Mouse (Mus musculus): Measurements from ENCODE around the gene Snrnp25.
"Not testable (repeated sequence)": the region's sequence is repeated elsewhere in the genome, so short reads cannot be mapped to it uniquely, and the experiment has no call there.

The Snrnp25 gene

DNA sequence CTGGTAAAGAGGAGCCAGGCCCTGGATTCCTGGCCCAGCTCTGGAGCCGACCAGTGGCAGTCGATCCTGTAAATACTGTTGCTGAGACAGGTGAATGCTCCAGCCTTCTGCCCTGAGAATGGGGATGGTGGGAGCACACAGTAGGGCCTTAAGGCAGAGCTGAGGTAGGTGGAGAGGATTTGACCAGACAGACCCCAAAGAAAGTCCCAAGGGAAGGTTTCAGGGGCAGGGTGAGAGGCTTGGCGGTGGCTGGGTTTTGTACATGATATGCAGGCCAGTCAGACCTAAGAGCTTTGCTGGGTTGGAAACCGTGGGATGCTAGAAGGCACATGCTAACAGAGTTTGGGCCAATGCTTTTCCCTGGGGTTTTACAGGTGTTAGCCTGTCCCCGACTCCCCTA, 10.6 kb upstream of the Snrnp25 start:
- DNase-seq (ENCODE audit: low spot score), result no peak

DNA sequence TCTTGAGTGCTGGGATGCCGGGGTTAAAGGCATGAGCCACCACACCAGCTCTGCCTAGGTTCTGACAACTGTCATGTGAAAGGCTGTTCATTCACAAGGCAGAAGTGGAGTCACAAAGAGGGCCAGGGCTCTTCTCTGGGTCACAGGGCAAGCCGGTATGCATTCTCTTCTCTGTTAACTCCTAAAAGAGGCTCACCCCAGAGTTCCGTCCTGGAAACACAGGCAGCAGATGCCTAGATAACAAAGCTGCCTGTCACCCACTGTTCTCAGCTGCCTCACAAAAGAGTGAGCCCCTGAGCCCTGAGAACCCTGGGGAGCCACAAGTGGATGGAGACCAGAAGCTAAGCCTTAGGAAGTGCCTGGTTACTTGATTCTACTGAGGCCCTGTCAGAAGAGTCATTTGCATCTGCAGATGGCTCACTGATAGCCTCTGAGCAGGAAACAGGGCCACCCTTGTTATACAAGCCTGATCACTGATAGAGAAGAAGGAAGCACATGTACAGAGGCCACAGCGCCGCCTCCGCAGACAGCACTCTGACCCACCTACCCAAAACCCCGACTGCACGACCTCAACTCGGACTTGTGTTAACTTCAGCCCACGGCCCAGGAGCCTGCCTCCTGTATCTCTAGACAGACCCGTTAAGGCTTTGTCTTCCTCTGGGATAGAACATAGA, 9.2 kb upstream of the Snrnp25 start:
- no peak for DNase-seq (ENCODE audit: low spot score)

DNA sequence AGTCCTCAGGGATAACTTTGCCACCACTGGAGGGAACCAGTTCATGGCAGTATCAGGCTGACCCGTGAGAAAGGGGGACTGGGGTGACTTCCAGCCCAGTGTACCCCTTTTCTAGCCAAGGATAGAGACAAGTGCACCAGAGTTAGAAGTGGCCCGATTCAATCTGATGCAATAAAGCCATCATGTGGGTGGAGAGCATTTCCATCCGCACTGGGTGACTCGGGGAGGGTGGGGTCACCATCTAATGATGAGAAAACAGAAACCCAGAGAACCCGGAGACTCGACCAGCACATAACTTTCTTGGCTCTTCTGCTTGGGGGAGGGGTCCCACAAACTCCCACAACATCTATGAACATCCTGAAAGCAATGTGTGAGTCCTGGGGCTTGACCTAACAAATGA, 8.5 kb upstream of the Snrnp25 start:
- no peak for DNase-seq (ENCODE audit: low spot score)

DNA sequence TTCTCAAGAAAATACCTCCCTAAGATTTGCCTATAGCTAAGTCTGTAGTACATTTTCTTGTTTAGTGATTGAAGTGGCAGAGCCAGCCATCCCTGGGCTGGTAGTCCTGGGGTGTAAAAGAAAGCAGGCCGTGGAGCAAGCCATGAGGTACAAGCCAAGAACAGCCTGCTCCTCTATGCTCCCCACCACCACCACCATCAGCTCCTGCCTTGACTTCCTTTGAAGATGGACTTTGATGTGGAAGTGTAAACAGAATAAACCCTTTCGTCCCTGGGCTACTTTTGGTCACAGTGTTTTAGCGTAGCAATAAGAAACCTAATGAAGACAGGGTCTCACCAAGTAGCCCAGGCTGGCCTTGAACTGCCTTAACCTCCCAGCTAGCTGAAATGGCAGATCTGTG, 7.4 kb upstream of the Snrnp25 start:
- DNase-seq (ENCODE audit: low spot score), result no peak

DNA sequence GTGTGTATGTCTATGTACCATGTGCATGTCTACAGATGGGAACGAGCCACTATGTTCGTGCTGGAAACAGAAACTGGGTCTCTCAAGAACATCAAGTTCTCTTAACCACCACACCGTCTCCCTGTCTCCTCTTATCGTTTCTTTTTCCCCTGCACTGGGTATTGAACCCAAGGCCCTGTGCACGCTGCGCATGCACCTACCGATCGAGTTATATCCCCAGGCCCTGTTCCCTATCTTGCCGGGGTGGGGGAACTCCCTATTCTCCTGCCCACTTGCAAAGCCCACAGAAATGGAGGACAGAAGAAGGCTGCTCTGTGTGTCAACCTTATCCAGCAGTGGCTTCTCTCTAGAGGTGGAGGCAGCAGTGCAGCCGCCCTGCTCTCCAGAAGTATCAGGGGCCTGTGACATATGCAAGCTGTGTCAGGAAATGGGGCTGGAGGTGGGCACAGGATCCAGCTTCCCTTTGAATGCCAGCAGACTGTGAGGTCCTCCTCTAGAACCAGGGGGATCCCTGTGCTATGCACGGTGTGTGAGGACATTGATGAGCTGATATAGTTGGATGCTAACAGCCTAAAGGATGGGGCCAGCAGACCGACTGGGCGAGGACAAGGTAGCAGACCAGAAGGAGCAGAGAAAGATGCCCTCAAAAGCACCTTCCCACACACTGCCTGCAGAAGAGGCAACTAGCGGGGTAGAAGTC, 6.8 kb upstream of the Snrnp25 start:
- DNase-seq (ENCODE audit: low spot score), result no peak

DNA sequence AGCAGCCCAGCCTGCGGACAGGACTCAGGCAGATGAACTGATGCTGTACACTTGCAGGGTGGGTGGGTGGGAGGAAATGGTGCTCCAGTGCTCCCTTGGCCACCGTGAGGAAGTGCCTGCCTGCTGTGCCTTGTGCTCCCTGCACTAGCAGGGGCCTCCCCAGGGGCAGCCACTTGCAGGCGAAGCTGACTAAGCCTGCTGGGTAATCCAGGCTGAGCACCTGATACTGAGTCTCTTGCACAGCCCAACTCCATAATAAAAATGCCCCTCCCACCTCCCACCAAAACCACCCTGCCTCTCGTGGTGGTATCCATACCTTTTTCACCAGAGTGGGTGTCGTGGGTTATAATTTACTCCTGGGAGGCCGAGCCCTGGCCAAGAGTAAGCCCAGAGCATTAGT, 6.0 kb upstream of the Snrnp25 start:
- DNase-seq (ENCODE audit: low spot score), result no peak

DNA sequence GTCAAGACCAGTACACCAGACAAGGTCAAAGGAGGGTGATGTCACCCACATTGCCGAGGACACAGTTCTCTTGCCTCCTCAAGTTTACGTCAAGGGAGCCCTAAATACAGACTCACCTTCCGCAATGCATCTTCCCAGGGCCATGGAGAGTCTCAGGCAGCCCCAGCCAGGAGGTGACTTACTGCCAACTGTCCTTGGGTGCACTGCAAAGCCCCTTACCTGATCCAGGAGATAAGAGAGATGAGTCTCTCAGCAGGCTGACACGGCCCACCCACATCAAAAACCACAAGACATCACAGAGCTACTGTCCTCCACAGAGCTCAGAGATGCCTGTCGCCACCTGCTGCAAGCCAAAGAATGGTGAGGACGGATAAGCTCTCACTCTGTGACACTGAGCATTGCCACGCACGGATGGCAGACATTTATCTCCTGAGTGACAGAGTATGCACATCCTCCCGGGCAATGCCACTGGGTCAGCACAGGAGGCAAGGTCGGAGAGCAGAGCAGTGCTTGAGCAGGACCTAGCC, 5.1 kb upstream of the Snrnp25 start, which contains the start of gene Il9r:
TSS of gene Il9r (minus strand) at position 205 of the 527 bp plus-strand sequence.
- no peak for DNase-seq (ENCODE audit: low spot score)

DNA sequence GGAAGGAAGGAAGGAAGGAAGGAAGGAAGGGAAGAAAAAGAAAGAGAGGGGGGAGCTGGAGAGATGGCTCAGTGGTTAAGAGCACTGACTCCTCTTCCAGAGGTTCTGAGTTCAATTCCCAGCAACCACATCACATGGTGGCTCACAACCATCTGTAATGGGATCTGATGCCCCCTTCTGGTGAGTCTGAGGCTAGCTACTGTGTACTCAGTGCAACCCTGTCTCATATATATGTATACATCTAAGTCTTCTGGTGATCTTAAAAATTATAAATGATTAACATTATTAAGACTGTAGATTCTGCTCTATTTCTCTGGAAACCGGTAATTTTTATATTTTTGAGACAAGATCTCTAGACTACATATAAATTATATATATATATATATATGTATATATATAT, 4.2 kb upstream of the Snrnp25 start:
- DNase-seq (ENCODE audit: low spot score), result not testable (repeated sequence)

DNA sequence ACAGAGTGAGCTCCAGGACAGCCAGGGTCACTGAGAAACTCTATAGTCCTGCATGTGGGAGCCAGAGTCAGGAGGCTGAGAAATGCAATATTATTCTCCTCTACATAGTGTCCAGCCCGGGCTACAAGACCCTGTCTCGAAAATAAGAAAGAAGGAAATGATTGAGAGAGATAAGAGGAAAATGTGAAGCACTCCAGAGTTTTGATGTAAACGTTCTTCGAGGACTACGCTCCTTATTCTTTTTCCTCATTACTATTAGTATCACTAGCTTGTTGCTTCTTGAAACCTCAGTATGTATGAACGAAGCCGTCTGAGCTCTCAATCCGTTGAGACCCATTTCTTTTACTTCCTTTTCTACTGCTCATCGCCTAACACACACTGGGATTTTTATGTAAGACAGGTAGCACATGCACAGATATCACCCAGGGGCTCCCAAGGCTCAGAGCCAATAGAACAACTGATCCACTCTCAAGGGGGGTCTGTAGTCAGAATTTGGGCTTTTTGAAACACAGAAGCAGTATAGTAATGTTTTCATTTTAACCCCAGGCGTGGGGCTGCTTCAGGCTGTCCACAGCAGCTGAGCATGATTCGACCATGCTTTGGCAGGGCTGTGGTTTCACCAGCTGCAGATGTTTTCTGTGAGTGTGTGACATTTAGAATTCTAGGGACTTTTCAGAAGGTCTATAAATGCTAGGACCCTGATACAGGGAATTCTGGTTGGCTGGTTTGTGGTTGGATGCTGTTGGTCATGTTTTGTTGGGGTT, 3.1 kb upstream of the Snrnp25 start:
- DNase-seq (ENCODE audit: low spot score), result no peak

DNA sequence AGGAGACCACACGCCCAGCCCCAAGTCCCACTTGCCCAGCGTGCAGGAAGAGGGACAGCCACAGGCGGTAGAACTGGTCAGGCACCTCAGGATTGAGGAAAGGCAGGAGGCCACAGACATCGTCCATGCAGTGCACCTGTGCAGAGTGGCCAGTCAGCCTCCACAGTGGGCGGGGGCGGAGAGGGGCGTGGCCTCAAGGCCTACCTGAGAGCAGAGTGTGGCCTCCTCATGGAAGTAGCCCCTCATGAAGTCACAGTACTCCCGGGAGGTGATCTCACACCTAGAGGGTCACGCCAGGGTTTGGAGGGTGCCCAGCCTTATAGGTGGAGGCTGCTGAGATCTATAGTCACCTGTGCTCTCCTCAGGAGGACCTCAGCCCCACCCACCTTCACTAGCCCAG, 5.4 kb downstream of the Snrnp25 start:
- no peak for DNase-seq (ENCODE audit: low spot score)

DNA sequence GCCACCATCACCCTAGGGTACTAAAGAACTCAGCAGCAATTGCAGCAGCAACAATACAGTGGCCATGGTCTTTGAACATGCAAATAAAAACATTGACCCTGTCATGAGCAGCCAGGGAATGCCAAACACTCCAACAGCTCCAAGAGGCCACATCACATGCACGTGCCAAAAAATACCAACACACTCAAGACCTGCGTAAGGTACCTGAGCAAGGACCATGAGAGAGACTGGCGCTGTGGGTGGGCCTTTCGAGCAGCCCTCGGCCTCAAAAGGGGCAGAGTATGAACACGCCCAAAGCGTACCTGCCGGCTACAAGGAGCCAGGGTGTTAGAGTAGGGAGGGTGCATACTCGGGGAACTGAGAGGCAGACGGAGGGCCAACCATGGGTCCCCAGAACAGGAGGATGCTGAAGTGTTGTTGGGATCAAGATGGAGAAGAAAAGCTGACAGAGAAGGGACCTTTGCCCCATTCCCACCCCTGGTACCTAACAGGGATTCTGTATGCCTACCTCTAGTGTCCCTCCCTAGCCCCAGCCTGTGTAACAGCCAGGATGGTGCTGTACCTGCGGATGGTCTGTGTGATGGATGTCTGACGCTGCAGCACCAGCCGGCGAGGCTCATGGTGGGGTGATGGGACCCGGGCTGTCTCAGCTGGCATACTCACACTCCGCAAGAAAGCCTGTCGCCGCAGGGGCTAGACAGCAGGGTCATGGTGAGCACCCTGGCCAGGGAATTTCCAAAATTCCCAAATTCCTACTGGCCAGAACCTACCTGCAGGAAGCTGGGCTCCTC, 10.4 kb downstream of the Snrnp25 start:
- DNase-seq (ENCODE audit: low spot score), result no peak

DNA sequence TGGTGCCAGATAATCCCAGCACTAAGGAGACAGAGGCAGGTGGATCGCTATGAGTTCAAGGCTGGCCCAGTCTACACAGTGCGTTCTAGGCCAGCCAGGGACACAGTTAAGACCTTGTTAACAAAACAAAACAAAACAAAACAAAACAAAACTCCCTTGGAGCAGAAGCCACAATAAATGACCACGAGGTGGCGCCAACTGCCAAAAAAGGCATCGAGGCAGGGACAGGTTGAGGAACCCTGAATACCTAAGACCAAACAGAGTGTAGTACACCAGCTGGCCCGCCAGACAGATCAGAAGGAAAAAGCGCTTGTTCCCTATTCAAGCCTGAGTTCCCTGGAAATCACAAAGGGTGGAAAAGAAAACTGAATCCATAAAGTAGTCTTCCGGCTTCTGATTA, 11.6 kb downstream of the Snrnp25 start:
- peak; percentile 79 for DNase-seq (ENCODE audit: low spot score)

DNA sequence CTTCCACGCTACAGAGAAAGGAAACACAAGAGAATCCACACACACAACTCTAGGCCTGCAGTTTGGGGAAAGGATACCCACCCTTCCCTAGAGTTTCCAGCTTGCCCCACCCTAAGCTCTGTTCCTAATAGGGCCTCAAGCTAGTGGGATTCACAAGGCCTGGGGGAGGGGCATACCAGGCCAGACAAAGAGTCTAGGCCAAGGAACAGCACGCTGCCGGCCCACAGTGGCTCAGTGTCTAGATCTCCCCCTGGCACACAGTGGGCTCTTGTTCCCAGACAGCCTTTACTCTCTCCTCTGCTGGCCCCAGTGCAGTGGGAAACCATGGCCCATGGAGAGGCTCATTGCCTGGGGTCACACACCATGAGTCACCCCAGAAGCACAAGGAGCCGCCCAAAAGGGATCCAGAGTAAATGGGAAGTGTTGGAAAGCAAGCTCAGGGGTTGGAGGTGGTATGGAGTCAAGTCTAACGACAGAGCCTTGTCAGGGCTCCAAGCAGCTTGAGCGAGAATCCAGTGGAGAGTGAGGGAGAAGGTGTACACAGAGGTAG, 13.4 kb downstream of the Snrnp25 start:
- no peak for DNase-seq (ENCODE audit: low spot score)

DNA sequence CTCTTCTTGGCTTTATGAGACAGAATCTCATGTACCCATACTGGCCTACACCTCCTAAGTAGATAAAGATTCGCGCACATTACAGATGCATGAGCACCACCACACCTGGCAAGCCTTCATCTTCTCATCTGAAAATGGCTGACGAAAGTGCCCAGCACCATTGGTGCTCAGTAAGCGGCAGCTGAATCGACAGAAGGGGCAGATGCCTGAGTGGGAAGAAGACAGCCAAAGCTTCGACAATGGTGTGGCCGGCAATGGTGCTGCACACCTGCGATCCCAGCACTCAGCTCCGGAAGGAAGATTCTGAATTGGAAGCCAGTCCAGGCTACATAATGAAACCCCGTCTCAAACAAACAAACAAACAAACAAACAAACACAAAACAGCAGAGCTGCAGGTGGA, 14.1 kb downstream of the Snrnp25 start:
- peak; percentile 56 for DNase-seq (ENCODE audit: low spot score)

DNA sequence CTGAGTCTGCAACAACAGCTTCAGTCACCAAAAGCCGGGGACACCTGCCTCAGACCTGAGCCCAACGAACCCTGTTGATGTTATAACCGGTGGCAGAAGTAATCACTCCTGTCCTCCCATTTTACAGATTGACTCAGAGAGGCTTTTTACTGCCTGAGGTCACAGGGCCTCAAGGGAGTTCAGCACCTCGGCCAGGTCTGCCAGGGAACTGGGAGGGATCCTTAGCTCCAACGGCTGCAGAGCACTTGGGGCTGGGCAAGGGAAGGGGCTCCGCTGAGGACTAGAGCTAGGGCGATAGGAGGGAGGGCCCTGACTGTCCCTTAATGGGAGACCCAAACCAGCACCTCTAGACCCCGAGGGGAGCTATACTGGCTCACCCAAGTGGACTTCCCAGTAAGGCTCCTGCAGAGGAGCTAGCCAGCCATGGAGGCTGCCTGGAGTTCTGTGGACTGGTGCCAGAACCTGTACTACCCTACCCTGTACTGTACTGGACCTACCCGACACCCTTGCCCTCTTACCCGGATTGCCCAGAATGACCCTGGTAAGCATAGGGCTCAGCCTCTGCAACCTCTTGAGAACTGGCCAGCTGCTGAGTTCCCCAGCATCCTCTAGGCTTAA, 15.5 kb downstream of the Snrnp25 start:
- no peak for DNase-seq (ENCODE audit: low spot score)

DNA sequence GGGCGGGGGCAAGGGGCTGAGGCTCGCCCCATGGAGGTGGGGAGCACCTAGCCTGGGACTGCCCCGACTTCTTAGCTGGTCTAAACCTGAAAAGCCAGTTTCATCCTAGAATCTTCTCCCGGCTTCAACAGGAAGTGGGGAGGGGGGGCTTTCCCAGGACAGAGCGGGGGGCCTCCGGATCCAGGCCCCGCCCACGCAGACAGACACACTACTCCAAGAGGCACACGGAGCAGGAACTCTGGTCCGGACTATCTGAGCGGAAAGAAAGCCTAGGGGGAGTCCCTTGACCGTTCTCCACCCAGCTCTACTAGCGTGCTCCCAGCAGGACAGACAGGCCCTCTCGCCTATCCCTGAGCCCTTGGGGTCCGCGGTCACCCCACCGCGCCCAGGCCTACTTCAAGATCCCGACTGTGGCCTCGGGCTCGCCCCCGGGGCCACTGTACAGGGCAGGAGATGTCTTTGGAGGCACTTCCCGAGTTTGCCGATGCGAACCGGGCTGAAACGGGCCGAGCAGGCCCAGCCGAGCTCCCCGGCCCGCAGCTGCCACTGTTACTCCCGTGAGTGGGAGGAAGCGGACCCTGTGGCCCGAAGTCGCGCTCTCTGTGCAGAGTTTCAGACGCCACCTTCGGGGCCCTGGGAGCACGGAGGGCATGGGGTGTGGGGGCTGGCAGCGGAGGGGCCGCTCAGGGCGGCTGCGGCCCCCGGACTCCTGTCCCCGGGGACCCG, 16.2 kb downstream of the Snrnp25 start:
- DNase-seq (ENCODE audit: low spot score), result no peak

DNA sequence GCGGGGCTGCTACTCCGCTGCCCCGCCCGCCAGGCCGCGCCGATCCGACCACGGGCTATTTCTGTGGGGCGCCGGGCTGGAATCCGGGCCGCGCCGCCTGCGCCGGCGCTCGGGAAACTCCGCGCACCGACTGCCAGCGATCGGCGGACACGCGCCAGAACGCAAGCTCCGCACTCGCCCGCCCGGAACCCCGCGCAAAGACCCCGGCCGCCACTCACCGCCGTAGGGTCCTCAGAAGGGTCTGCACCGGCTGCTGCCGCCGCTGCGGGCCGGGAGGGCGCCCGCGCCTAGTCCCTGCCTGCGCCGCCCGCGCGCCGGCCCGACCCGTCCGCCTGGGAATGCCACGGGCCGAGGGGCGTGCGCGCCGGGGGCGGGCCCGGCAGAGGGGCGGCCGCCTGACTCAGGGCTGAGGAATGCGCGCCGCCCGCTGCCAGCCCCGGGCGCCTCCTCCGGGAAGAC, 16.8 kb downstream of the Snrnp25 start, which contains the start of gene Rhbdf1:
TSS of gene Rhbdf1 (minus strand) at position 350 of the 459 bp plus-strand sequence.
- DNase-seq (ENCODE audit: low spot score), result no peak

DNA sequence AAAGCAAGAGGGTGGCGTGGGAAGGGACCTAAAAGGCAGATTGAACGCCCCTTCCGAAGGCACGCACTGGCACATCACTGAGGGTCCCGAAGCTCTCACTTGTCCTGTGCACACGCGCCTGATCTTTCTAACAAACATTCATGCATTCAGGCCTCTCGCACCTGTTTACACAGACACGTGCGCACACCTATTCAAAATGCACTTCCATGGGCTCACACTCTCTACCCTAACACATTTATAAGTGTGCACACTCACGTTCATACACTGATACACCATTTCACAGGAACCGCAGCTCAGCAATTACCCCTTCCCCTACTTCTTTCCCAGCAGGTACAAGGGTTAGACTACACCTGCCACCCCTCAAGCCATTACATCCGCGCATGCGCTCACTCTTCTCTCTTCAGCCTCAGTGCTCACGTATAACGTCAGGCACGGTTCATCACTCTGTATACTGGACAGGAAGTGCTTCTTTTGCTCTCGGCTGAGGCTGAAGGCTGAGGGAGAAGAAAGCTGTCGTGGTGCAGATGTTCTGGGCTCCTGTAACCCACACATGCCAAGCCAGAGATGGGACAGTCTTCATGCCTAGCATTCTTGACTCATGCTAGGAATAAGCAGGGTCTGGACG, 17.5 kb downstream of the Snrnp25 start:
- DNase-seq (ENCODE audit: low spot score), result no peak

DNA sequence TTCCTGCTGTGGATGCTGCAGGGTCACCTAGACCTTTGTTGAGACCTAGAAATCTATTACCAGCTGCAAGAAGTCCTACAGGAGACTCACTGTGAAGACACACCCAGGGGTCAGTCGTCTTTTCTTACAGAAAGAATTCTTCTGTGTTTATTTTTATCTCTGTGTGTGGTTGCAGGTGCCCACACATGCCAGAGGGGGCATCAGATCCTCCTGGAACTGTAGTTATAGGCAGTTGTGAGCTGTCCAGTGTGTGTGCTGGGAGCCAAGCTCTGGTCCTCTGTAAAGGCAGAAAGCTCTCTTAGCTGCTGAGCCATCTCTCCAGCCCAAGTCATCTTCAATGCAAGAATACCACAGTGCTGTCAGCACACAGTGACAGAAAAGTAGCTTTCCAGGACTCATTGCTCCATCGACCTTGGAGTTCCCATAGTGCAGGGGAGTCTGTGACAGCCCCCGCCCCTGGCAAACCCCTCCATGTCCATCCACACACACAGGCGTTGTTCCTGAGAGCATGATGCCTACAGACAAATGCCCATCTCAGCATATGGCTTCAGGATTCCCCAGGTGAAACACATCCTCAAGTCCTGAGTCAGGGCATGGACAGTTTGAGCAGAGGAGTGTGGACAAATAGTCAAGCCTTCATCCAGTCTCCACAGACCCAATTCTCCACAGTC, 18.2 kb downstream of the Snrnp25 start:
- no peak for DNase-seq (ENCODE audit: low spot score)
